ENCODE assay signal across 18 mouse cellular contexts in genomic region chr1:57807882-57808281, GRCm38 (mm10). TPM values are rescaled to one million over a fixed set of nuclear protein-coding genes. Genes with fewer than 3 reads are reported as not detected.
DNase-seq lines count a peak whose midpoint lies in the region; ATAC-seq lines count a peak whose summit lies in the region.
"Had no signal": no experiment of that assay in that cellular context is flagged by ENCODE, and none has a peak within 500 bp of the region (broad histone marks: within the 10 kb centered on the region; RNA-seq: fewer than 3 reads in every experiment).

No protein-coding gene starts in this region.

- no peaks in the 10 kb centered on the region for H3K36me3 ChIP-seq in forebrain, embryonic 14.5 days (ENCODE audit: control insufficient read depth, insufficient read depth, low read length)
- H3K36me3 ChIP-seq in limb, embryonic 11.5 days (ENCODE audit: control insufficient read depth, insufficient read depth, low read length), result no peaks in the 10 kb centered on the region

- H3K4me3 ChIP-seq in forebrain, embryonic 14.5 days (ENCODE audit: low read depth, low read length), result no peak overlapping the region
- no peak overlapping the region for H3K4me3 ChIP-seq in limb, embryonic 11.5 days (ENCODE audit: low read depth, low read length)
- H3K4me3 ChIP-seq: erythroblast, embryonic 14.5 days; heart, embryonic 15.5 days; layer of hippocampus, adult 2 months had no signal

- H3K9me3 ChIP-seq in forebrain, embryonic 14.5 days (replicated peaks; ENCODE audit: control insufficient read depth, low read length), result no peaks in the 10 kb centered on the region
- no peaks in the 10 kb centered on the region for H3K9me3 ChIP-seq in limb, embryonic 11.5 days (ENCODE audit: control insufficient read depth, low read length)
- H3K9me3 ChIP-seq: heart, embryonic 15.5 days had no signal

- ATAC-seq in forebrain, embryonic 14.5 days, result peak; percentile 52; the same call in 1 of the 2 replicates
- peak; percentile 57; the same call in 1 of the 2 replicates for ATAC-seq in limb, embryonic 11.5 days (ENCODE audit: insufficient number of reproducible peaks, low FRiP score, low TSS enrichment, low read depth)
- ATAC-seq: Patski had no signal

- H3K27me3 ChIP-seq in forebrain, embryonic 14.5 days (replicated peaks; ENCODE audit: control insufficient read depth, insufficient read depth, low read length), result no peaks in the 10 kb centered on the region
- H3K27me3 ChIP-seq in limb, embryonic 11.5 days (ENCODE audit: control insufficient read depth, insufficient read depth, low read length), result no peaks in the 10 kb centered on the region
- H3K27me3 ChIP-seq: heart, embryonic 15.5 days; Patski had no signal

- no peak overlapping the region for H3K27ac ChIP-seq in forebrain, embryonic 14.5 days (ENCODE audit: low read depth, low read length)
- H3K27ac ChIP-seq in limb, embryonic 11.5 days (replicated peaks; ENCODE audit: low read depth, low read length), result no peak overlapping the region
- H3K27ac ChIP-seq: heart, embryonic 15.5 days; layer of hippocampus, adult 2 months had no signal

- H3K4me2 ChIP-seq in forebrain, embryonic 14.5 days (ENCODE audit: low read length), result no peak overlapping the region
- H3K4me2 ChIP-seq in limb, embryonic 11.5 days (ENCODE audit: low read depth, severe bottlenecking), result no peak overlapping the region
- H3K4me2 ChIP-seq: heart, embryonic 15.5 days had no signal

- H3K9ac ChIP-seq in forebrain, embryonic 14.5 days (ENCODE audit: low read length), result no peak overlapping the region
- H3K9ac ChIP-seq in limb, embryonic 11.5 days (ENCODE audit: low read length), result no peak overlapping the region
- H3K9ac ChIP-seq: heart, embryonic 15.5 days had no signal

- DNase-seq in embryo, embryonic 10 days (ENCODE audit: low spot score), result peak; percentile 17
- no peak for DNase-seq in embryo, embryonic 9.5 days (ENCODE audit: extremely low spot score)
- peak; percentile 33 for DNase-seq in brain, adult 2 months (ENCODE audit: low read depth, low spot score)
- peak; percentile 29 for DNase-seq in forebrain, embryonic 14.5 days (ENCODE audit: low spot score)
- no peak for DNase-seq in limb, embryonic 11.5 days (ENCODE audit: low spot score)
- no peak for DNase-seq in left cerebral cortex, adult 8-10 months (ENCODE audit: low spot score in 2 of 2)
- no peak for DNase-seq in ovary, postnatal 14 days (ENCODE audit: low spot score)
- no peak for DNase-seq in kidney, adult 9 months
- DNase-seq: cerebellum, postnatal 25 days; gastrocnemius, postnatal 25 days; kidney, adult 11 months; lung, adult 2 months; thymus, adult 18-20 months had no signal

- H3K4me1 ChIP-seq in forebrain, embryonic 14.5 days (ENCODE audit: control insufficient read depth, insufficient read depth, low read length), result no peaks in the 10 kb centered on the region
- peaks cover 18% of the 10 kb centered on the region for H3K4me1 ChIP-seq in limb, embryonic 11.5 days (ENCODE audit: control insufficient read depth, insufficient read depth, low read length)

- WGBS in forebrain, embryonic 14.5 days, result 40% methylated on average over 7 of the region's 7 CpGs
- WGBS in limb, embryonic 11.5 days, result 43% methylated on average over 7 of the region's 7 CpGs

RNA-seq across cellular contexts. Expression of gene Spats2l, which starts 33.9 kb away (rescaled TPM):
- 45.4 and 54.5 TPM in 2 replicates for polyA plus RNA-seq in forebrain, embryonic 14.5 days (2014; fragmentation: Nextera tagmentation; extraction: Ambion mirVana)
- 46.7 and 53.4 TPM in 2 replicates for polyA plus RNA-seq in limb, embryonic 11.5 days (2014; fragmentation: Nextera tagmentation; extraction: Ambion mirVana)
- total RNA-seq in left cerebral cortex, adult 8-10 months (2022), result 10 to 100 TPM; 35.5 to 41.7 (median 39.2) TPM
- total RNA-seq: megakaryocyte-erythroid progenitor cell, adult 5-6 weeks had no signal
- polyA plus RNA-seq: erythroblast, embryonic 14.5 days had no signal

Comparison
In these comparisons a context has a peak if more than half of its experiments do, and no peak if none do; other contexts are left out.
1. DNase-seq: peak in embryo, embryonic 10 days (single experiment), brain, adult 2 months (single experiment) and forebrain, embryonic 14.5 days (single experiment); none in embryo, embryonic 9.5 days (single experiment), limb, embryonic 11.5 days (single experiment), left cerebral cortex, adult 8-10 months (0 of 2), ovary, postnatal 14 days (single experiment) and kidney, adult 9 months (single experiment).